Mouse (Mus musculus): ENCODE results near the gene Rasal1. TPM values are rescaled to one million over a fixed set of nuclear protein-coding genes. Genes with fewer than 3 reads are reported as not detected.

The Rasal1 gene
- polyA plus RNA-seq, 1 experiment = 20.0 TPM

DNA sequence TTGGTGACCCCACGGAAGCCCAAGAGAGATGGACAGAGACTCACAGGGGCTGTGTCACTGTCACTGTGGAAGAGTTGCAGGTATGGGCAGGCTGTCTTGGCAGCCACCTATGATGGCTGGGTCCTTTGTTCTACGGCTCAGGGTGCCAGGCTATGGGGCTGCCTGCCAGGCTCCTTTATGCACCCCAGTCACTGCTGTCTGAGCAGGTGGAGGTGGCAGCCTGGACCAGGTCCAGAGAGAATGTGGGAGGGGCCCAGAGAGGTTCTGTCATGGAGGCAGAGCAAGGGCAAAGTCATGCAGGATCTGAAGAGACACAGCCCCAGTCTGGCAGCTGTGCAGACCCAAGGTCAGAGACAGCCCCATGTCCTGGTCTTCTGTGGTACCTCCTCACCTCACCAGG is 54.4 kb downstream of the Rasal1 start:
- no peak overlapping the region for H3K4me3 ChIP-seq (ENCODE audit: control insufficient read depth, low read depth, low read length)
- no peak overlapping the region for H3K27ac ChIP-seq (ENCODE audit: control insufficient read depth, insufficient read depth, low read depth, low read length)
- no peaks in the 10 kb centered on the region for H3K36me3 ChIP-seq (ENCODE audit: control insufficient read depth, insufficient read depth, low read length)
- H3K4me1 ChIP-seq (ENCODE audit: control insufficient read depth, insufficient read depth, low read length) = peaks cover 23% of the 10 kb centered on the region
- no peaks in the 10 kb centered on the region for H3K27me3 ChIP-seq (ENCODE audit: control insufficient read depth, insufficient read depth, low read length)
- TF ChIP-seq POLR2A (IDR thresholded peaks at IDR 0.05; ENCODE audit: control insufficient read depth, low read depth, low read length) (no peak), CTCF (IDR thresholded peaks at IDR 0.05; ENCODE audit: control insufficient read depth, insufficient read depth, insufficient replicate concordance, low read depth, low read length) (no peak)

DNA sequence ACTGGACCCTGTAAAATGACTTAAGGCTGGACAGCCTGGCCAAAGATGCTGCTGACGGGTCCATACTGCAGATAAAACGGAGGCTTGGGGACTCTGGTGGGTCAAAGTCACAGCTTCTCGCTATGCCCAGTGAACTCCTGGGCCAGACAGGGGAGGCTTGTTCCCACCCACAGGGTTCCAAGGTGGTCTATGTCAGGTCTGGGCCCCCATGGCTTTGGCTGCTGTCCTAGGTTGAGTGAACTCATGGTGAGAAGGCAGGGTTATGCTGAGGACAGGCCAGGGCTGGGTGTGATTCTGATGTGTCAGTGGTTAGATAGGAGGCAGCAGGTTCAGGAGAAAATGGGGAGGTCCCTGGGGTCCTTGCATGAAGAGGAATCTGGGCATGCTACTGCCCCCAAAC is 55.0 kb downstream of the Rasal1 start:
- Histone ChIP-seq H3K27ac (ENCODE audit: control insufficient read depth, insufficient read depth, low read depth, low read length) (no peak overlapping the region), H3K4me1 (ENCODE audit: control insufficient read depth, insufficient read depth, low read length) (peaks cover 19% of the 10 kb centered on the region), H3K27me3 (ENCODE audit: control insufficient read depth, insufficient read depth, low read length) (no peaks in the 10 kb centered on the region), H3K36me3 (ENCODE audit: control insufficient read depth, insufficient read depth, low read length) (no peaks in the 10 kb centered on the region), H3K4me3 (ENCODE audit: control insufficient read depth, low read depth, low read length) (no peak overlapping the region)
- TF ChIP-seq CTCF (IDR thresholded peaks at IDR 0.05; ENCODE audit: control insufficient read depth, insufficient read depth, insufficient replicate concordance, low read depth, low read length) = no peak
- no peak for TF ChIP-seq POLR2A (IDR thresholded peaks at IDR 0.05; ENCODE audit: control insufficient read depth, low read depth, low read length)

DNA sequence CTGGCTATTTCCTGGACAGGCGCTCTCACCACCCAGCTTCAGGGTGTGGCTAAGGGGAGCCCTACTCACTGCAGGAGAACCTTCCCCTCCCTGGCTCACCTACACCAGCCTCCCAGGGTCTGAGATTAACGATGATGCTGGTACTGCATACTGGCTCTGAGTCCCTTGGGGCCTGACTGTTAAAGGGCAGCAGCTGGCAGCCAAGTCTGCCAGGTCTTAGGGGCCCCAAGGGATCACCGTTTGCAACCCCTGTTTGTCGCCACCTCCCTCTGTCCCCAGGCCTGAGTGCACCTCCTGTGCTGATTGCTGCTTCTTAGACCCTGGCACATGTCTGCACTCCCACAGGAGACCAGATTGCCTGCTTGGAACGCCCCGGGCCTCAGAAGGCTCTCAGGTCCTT is 55.8 kb downstream of the Rasal1 start:
- Histone ChIP-seq H3K36me3 (ENCODE audit: control insufficient read depth, insufficient read depth, low read length) (no peaks in the 10 kb centered on the region), H3K4me1 (ENCODE audit: control insufficient read depth, insufficient read depth, low read length) (peaks cover 13% of the 10 kb centered on the region), H3K27ac (ENCODE audit: control insufficient read depth, insufficient read depth, low read depth, low read length) (no peak overlapping the region), H3K27me3 (ENCODE audit: control insufficient read depth, insufficient read depth, low read length) (no peaks in the 10 kb centered on the region), H3K4me3 (ENCODE audit: control insufficient read depth, low read depth, low read length) (no peak overlapping the region)
- no peak for TF ChIP-seq POLR2A (IDR thresholded peaks at IDR 0.05; ENCODE audit: control insufficient read depth, low read depth, low read length)
- no peak for TF ChIP-seq CTCF (IDR thresholded peaks at IDR 0.05; ENCODE audit: control insufficient read depth, insufficient read depth, insufficient replicate concordance, low read depth, low read length)

DNA sequence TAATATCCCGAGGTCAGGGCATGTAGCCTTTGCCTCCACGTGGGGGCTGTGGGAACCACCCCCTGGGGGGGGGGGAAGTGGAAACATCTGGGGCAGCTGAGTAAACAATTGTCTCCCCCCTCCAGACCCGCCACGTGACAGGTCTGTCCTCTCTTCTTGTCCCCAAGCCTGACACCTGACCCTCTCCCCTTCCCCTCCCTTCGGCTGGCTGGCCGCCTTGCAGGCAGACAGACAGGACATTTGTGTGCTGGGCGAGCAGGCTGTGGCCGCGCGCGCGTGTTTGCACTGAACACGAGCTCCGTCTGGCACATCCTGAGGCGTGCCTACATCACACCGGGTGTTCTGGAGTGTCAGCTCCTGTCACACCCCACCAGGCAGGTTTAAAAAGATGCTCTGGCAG is 57.9 kb downstream of the Rasal1 start:
- Histone ChIP-seq H3K27ac (ENCODE audit: control insufficient read depth, insufficient read depth, low read depth, low read length) (no peak overlapping the region), H3K4me1 (ENCODE audit: control insufficient read depth, insufficient read depth, low read length) (peaks cover 18% of the 10 kb centered on the region), H3K36me3 (ENCODE audit: control insufficient read depth, insufficient read depth, low read length) (no peaks in the 10 kb centered on the region), H3K27me3 (ENCODE audit: control insufficient read depth, insufficient read depth, low read length) (peaks cover 4% of the 10 kb centered on the region), H3K4me3 (ENCODE audit: control insufficient read depth, low read depth, low read length) (no peak overlapping the region)
- TF ChIP-seq POLR2A (IDR thresholded peaks at IDR 0.05; ENCODE audit: control insufficient read depth, low read depth, low read length) (no peak), CTCF (IDR thresholded peaks at IDR 0.05; ENCODE audit: control insufficient read depth, insufficient read depth, insufficient replicate concordance, low read depth, low read length) (no peak)

DNA sequence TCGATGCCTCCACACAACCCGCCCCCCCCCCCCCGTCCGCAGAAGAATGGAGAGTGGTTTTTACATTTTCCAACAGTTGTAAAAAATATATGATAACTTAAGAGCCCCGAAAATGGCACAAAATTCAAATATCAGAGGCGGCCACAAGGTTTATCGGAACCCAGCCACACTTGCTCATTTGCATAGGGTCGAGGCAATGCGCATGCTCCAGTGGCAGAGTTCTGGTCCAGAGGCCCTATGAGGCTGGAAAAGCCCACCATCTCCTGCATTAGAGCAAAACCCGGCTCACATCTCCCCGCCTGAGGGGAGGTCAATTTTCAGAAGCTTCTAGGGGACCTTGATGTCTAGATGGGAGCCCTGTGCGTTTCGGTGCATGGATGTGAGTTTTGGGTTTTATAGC is 58.4 kb downstream of the Rasal1 start:
- H3K4me3 ChIP-seq (ENCODE audit: control insufficient read depth, low read depth, low read length) = no peak overlapping the region
- peaks cover 4% of the 10 kb centered on the region for H3K27me3 ChIP-seq (ENCODE audit: control insufficient read depth, insufficient read depth, low read length)
- peaks cover 19% of the 10 kb centered on the region for H3K4me1 ChIP-seq (ENCODE audit: control insufficient read depth, insufficient read depth, low read length)
- no peak overlapping the region for H3K27ac ChIP-seq (ENCODE audit: control insufficient read depth, insufficient read depth, low read depth, low read length)
- TF ChIP-seq CTCF (IDR thresholded peaks at IDR 0.05; ENCODE audit: control insufficient read depth, insufficient read depth, insufficient replicate concordance, low read depth, low read length) = no peak
- no peak for TF ChIP-seq POLR2A (IDR thresholded peaks at IDR 0.05; ENCODE audit: control insufficient read depth, low read depth, low read length)
- H3K36me3 ChIP-seq (ENCODE audit: control insufficient read depth, insufficient read depth, low read length) = no peaks in the 10 kb centered on the region

DNA sequence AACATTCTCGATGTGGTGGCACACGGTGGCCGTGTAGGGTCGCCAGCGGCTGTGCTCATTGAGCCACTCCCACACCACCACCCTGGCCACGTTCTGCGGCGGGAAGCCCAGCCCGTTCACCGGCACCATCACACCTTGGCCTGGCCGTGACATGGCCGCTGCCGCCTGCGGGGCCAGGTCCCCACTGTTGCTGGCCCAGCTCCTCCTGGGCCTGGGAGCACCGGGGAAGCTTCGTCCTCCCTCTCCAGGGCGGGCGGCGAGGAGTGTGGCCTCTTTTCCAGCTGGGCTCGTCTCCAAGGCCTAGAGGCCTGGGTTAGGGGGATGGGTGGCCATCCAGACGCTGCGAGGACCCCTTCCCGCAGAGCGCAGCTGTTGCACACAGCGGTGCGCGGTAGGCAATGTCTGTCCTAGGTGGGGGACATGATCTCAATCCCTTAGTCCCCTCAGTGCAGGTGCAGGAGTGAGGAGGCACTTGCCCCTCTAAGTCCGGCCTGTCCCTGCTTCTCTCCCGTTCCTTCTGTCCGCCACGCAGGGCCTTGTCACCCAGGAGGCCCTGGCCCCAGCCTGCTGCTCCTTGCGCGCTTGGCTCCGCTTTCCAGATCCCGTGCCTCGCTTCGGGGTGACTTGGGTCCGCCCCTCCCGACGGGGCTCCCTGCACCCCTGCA is 61.7 kb downstream of the Rasal1 start:
- Histone ChIP-seq H3K27me3 (ENCODE audit: control insufficient read depth, insufficient read depth, low read length) (peaks cover 4% of the 10 kb centered on the region), H3K27ac (ENCODE audit: control insufficient read depth, insufficient read depth, low read depth, low read length) (0 out of 2 replicates have a peak overlapping the region, but pooled peaks have one; percentile 23), H3K36me3 (ENCODE audit: control insufficient read depth, insufficient read depth, low read length) (no peaks in the 10 kb centered on the region), H3K4me1 (ENCODE audit: control insufficient read depth, insufficient read depth, low read length) (peaks cover 30% of the 10 kb centered on the region), H3K4me3 (ENCODE audit: control insufficient read depth, low read depth, low read length) (peak overlapping the region; percentile 51)
- TF ChIP-seq CTCF (IDR thresholded peaks at IDR 0.05; ENCODE audit: control insufficient read depth, insufficient read depth, insufficient replicate concordance, low read depth, low read length) = no peak
- no peak for TF ChIP-seq POLR2A (IDR thresholded peaks at IDR 0.05; ENCODE audit: control insufficient read depth, low read depth, low read length)

DNA sequence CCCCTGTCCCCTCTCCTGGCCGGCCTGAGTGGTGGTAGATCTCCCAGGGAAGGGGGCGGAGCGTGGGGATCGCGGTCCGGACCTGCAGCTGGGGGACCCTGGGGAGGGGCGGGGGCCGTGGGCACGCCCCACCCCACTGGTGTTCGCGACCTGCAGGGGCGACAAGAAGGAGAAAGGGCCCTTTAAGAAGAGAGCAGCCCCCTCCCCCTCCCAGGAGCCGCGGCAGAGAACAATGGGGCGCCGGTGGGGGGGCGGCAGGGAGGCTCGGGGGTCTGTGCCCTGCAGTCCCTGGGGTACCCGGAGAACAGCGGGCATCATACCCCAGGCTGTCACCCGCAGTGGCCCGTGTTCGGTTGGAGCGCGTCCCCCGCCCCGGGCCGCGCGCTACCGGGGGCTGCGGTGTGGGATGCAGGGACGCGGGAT is 62.2 kb downstream of the Rasal1 start:
- H3K4me3 ChIP-seq (ENCODE audit: control insufficient read depth, low read depth, low read length) = peak overlapping the region; percentile 78
- peaks cover 30% of the 10 kb centered on the region for H3K4me1 ChIP-seq (ENCODE audit: control insufficient read depth, insufficient read depth, low read length)
- no peak for TF ChIP-seq POLR2A (IDR thresholded peaks at IDR 0.05; ENCODE audit: control insufficient read depth, low read depth, low read length)
- TF ChIP-seq CTCF (IDR thresholded peaks at IDR 0.05; ENCODE audit: control insufficient read depth, insufficient read depth, insufficient replicate concordance, low read depth, low read length) = no peak
- H3K27ac ChIP-seq (ENCODE audit: control insufficient read depth, insufficient read depth, low read depth, low read length) = peak overlapping the region; percentile 14; the same call in 1 of the 2 replicates
- peaks cover 4% of the 10 kb centered on the region for H3K27me3 ChIP-seq (ENCODE audit: control insufficient read depth, insufficient read depth, low read length)
- H3K36me3 ChIP-seq (ENCODE audit: control insufficient read depth, insufficient read depth, low read length) = no peaks in the 10 kb centered on the region
